Mouse (Mus musculus): ENCODE measurements around the gene Fkbp7.
A peak's percentile ranks its signal among the peaks of the same experiment; 100 is the strongest.

- TF ChIP-seq CTCF (IDR thresholded peaks at IDR 0.05; ENCODE audit: low read depth): peak; percentile 38
- no peak for TF ChIP-seq EP300 (IDR thresholded peaks at IDR 0.05; ENCODE audit: low read depth)
These were observed 19.8 kb downstream of the Fkbp7 start for GRCm38 (mm10) chr2:76653070-76653469.
